Mouse (Mus musculus) CH12.LX (cell line): ENCODE results near the gene Wdr37. TPM values are rescaled to one million over a fixed set of nuclear protein-coding genes. Genes with fewer than 3 reads are reported as not detected.

ENCODE experiments used
- DNase-seq: peaks from one replicate; pipeline ENCODE4 v3.0.0-alpha.2; 2013; ENCODE audit errors: extremely low read depth
- H3K27ac ChIP-seq: 2 replicates; pipeline ENCODE4 v1.5.1; 2012; ENCODE audit warnings: low read depth, mild to moderate bottlenecking, control low read depth, moderate library complexity; ENCODE audit not compliant: insufficient read depth
- H3K27me3 ChIP-seq: replicated peaks from 2 replicates; pipeline ENCODE3; 2012; ENCODE audit warnings: inconsistent platforms
- H3K36me3 ChIP-seq, 2 experiments: replicated peaks in 1 of 2; 2 replicates each; pipeline versions ENCODE3 to v1.6.1; 2012; ENCODE audit warnings: inconsistent platforms in 1 of 2, low read length in 1 of 2, mild to moderate bottlenecking in 1 of 2, mixed read lengths in 1 of 2, moderate library complexity in 1 of 2; ENCODE audit not compliant: control insufficient read depth in 1 of 2, insufficient read depth in 1 of 2
- H3K4me1 ChIP-seq, 2 experiments: 2 replicates each; pipeline ENCODE4 v1.6.1; 2012; ENCODE audit warnings: inconsistent platforms in 1 of 2, moderate library complexity in 1 of 2; ENCODE audit not compliant: insufficient read depth in 2 of 2, control insufficient read depth in 1 of 2
- H3K4me2 ChIP-seq: 2 replicates; pipeline ENCODE4 v1.6.1; 2012; ENCODE audit warnings: low read depth, mild to moderate bottlenecking, control low read depth; ENCODE audit not compliant: poor library complexity, insufficient read depth, severe bottlenecking
- H3K4me3 ChIP-seq, 3 experiments: fragments of 150-350 bp in 1 of 3; sonication (generic) in 1 of 3; replicated peaks in 1 of 3; 2 replicates each; pipeline versions ENCODE3 to v1.5.1; 2011 to 2012; ENCODE audit warnings: low read depth in 2 of 3, low read length in 2 of 3, mild to moderate bottlenecking in 2 of 3, moderate library complexity in 2 of 3, control low read depth in 1 of 3, improper control_type of control experiment in 1 of 3, inconsistent platforms in 1 of 3, mixed read lengths in 1 of 3; ENCODE audit not compliant: poor library complexity in 1 of 3
- H3K79me2 ChIP-seq: replicated peaks from 2 replicates; pipeline ENCODE4 v1.6.1; 2012; ENCODE audit warnings: mild to moderate bottlenecking, moderate library complexity; ENCODE audit not compliant: control insufficient read depth, poor library complexity, insufficient read depth, severe bottlenecking; ENCODE audit errors: extremely low read depth
- H3K9ac ChIP-seq: 2 replicates; pipeline ENCODE4 v1.6.1; 2012; ENCODE audit warnings: low read depth, mild to moderate bottlenecking, control low read depth, moderate library complexity; ENCODE audit not compliant: insufficient read depth
- H3K9me3 ChIP-seq: replicated peaks from 2 replicates; pipeline ENCODE3; 2012; ENCODE audit warnings: low read length, inconsistent platforms, mixed read lengths
- CHD2 ChIP-seq: IDR thresholded peaks from 2 replicates; pipeline ENCODE4 v1.6.1; 2011; ENCODE audit warnings: low read length, improper control_type of control experiment
- CTCF ChIP-seq, 2 experiments: IDR thresholded peaks in 1 of 2; conservative IDR thresholded peaks in 1 of 2; 2 replicates each; pipeline ENCODE4 v1.5.1; 2011 to 2012; ENCODE audit warnings: low read depth in 2 of 2, low read length in 2 of 2, improper control_type of control experiment in 1 of 2, inconsistent platforms in 1 of 2, mild to moderate bottlenecking in 1 of 2, moderate library complexity in 1 of 2
- JUND ChIP-seq: conservative IDR thresholded peaks from 2 replicates; pipeline ENCODE4 v1.6.1; 2011; ENCODE audit warnings: low read depth, low read length, improper control_type of control experiment
- KAT2A ChIP-seq: IDR thresholded peaks from 2 replicates; pipeline ENCODE4 v1.6.1; 2012; ENCODE audit warnings: low read length, improper control_type of control experiment, inconsistent platforms; ENCODE audit not compliant: insufficient replicate concordance
- MAX ChIP-seq: IDR thresholded peaks from 2 replicates; pipeline ENCODE4 v1.6.1; 2011; ENCODE audit warnings: low read length, improper control_type of control experiment
- MEF2A ChIP-seq: IDR thresholded peaks from 2 replicates; pipeline ENCODE4 v1.6.1; 2014; ENCODE audit warnings: low read depth, mild to moderate bottlenecking, inconsistent platforms, low read length, improper control_type of control experiment, borderline replicate concordance
- MYC ChIP-seq: IDR thresholded peaks from 2 replicates; pipeline ENCODE4 v1.6.1; 2011; ENCODE audit warnings: low read depth, mild to moderate bottlenecking, improper control_type of control experiment, low read length
- POLR2A ChIP-seq: IDR thresholded peaks from 2 replicates; pipeline ENCODE4 v1.6.1; 2011; ENCODE audit warnings: low read depth, mild to moderate bottlenecking, improper control_type of control experiment, low read length
- RAD21 ChIP-seq: IDR thresholded peaks from 2 replicates; pipeline ENCODE4 v1.6.1; 2011; ENCODE audit warnings: low read depth, mild to moderate bottlenecking, low read length, improper control_type of control experiment, moderate library complexity
- SMC3 ChIP-seq: IDR thresholded peaks from 2 replicates; pipeline ENCODE4 v1.6.1; 2011; ENCODE audit warnings: low read depth, low read length, improper control_type of control experiment
- TBP ChIP-seq: conservative IDR thresholded peaks from 2 replicates; pipeline ENCODE4 v1.6.1; 2011; ENCODE audit warnings: low read depth, low read length, improper control_type of control experiment
- UBTF ChIP-seq: IDR thresholded peaks from 2 replicates; pipeline ENCODE4 v1.6.1; 2012; ENCODE audit warnings: low read depth, mild to moderate bottlenecking, inconsistent platforms, low read length, improper control_type of control experiment, moderate library complexity
- USF2 ChIP-seq: conservative IDR thresholded peaks from 2 replicates; pipeline ENCODE4 v1.6.1; 2011; ENCODE audit warnings: low read depth, low read length, improper control_type of control experiment
- dilution Hi-C: fragments of 300-500 bp; cut with MboI; formaldehyde crosslinking; loops from 2 replicates; pipeline ENCODE4 v1.14.3; 2020; ENCODE audit warnings: low sequenced_read_pairs; ENCODE audit not compliant: extremely low pct_unique_long_range_greater_than_20kb, extremely low pct_ligation_motif_present
- in situ Hi-C: fragments of 300-500 bp; cut with MboI; formaldehyde crosslinking; loops from 3 replicates; pipeline ENCODE4 v1.14.3; 2019; ENCODE audit warnings: low sequenced_read_pairs, low pct_ligation_motif_present, low pct_unique_long_range_greater_than_20kb, mixed read lengths
- polyA plus RNA-seq: library from polyadenylated mRNA; unstranded; fragments of >175 nt; gene quantifications from 2 replicates; pipeline ENCODE4 v1.2.1, GENCODE M21; 2012; ENCODE audit warnings: low read depth; ENCODE audit not compliant: insufficient read length
- total RNA-seq, 2 experiments: library from RNA; depleted of rRNA; stranded (reverse); fragments of 300-350 nt in 1 of 2; fragments of >200 nt in 1 of 2; gene quantifications; 2 replicates each; pipeline ENCODE4 v1.2.3; 2012 to 2014

Wdr37 gene
- total and polyA plus RNA-seq, 3 experiments: 11.8 to 24.2 (median 13.4) TPM

- no peak overlapping the region for H3K4me2 ChIP-seq
- H3K9me3 ChIP-seq: no peaks in the 10 kb centered on the region
- TF ChIP-seq SMC3 (no peak), MAX (no peak), MEF2A (no peak), RAD21 (no peak), CHD2 (no peak), TBP (no peak), JUND (no peak), MYC (no peak), POLR2A (no peak), KAT2A (no peak), UBTF (no peak)
- dilution Hi-C loops (no loop called here), in situ Hi-C loops (no loop called here)
- no peak overlapping the region for H3K27ac ChIP-seq
- peaks cover 63 to 92% of the 10 kb centered on the region in 2 experiments for H3K36me3 ChIP-seq
- peaks cover 6% of the 10 kb centered on the region; the same call in 1 of the 2 replicates for H3K79me2 ChIP-seq
- no peak for DNase-seq
- peaks cover 4 to 26% of the 10 kb centered on the region in 2 experiments; a peak in 3 of 4 replicates for H3K4me1 ChIP-seq
- no peak overlapping the region for H3K4me3 ChIP-seq
- H3K9ac ChIP-seq: no peak overlapping the region
- no peaks in the 10 kb centered on the region for H3K27me3 ChIP-seq
Measured at GRCm38 (mm10) chr13:8834573-8834972, 37.1 kb downstream of the Wdr37 start.

DNA sequence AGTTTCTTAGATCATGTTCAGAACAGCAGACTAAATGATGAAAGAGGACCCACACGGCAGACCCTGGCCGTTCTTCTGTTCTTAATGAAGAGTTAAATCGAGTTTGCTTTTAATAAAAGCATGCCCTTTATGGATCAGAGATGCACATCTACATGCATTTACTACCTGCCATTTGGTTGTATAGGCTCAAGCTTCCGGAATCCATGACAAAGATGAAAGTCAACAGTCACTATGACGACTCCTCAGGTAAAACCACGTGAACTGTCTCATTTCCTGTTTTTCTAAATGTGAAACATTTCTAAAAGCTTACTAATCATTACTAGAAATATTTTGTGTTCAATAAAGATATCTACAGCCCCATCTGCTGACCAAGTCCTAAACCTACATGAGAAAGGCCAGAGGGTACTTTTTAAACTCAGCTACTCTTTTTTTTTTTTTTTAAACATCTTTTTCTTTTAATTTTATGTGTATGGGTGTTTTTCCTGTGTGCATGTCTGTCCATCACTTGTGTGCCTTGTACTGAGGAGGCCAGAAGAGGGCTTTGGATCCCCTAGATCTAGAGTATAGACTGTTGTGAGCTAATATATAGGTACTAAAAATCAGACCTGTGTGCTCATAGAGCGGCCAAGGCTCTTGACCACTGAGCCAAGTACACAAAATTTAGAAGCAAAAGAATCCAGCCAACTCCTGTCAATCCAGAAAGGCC lies 40.0 kb downstream of the Wdr37 start:
- in situ Hi-C loops (no loop called here), dilution Hi-C loops (no loop called here)
- H3K9ac ChIP-seq: no peak overlapping the region
- no peak for DNase-seq
- no peaks in the 10 kb centered on the region for H3K27me3 ChIP-seq
- peaks cover 5% of the 10 kb centered on the region for H3K9me3 ChIP-seq
- H3K4me1 ChIP-seq: peaks cover 0 to 26% of the 10 kb centered on the region in 2 experiments; a peak in 3 of 4 replicates
- H3K4me3 ChIP-seq: no peak overlapping the region
- H3K27ac ChIP-seq: no peak overlapping the region
- TF ChIP-seq MEF2A (no peak), CTCF (conservative IDR thresholded peaks at IDR 0.05 in 1 of 2, IDR thresholded peaks at IDR 0.05 in 1 of 2; ENCODE audit: low read depth in 2 of 2, low read length in 2 of 2) (peak in 1 of 2 experiments; percentile 12; a peak in 1 of 4 replicates)
- peaks cover 2% of the 10 kb centered on the region; the same call in 1 of the 2 replicates for H3K79me2 ChIP-seq
- H3K36me3 ChIP-seq: peaks cover 57 to 96% of the 10 kb centered on the region in 2 experiments
- no peak overlapping the region for H3K4me2 ChIP-seq

DNA sequence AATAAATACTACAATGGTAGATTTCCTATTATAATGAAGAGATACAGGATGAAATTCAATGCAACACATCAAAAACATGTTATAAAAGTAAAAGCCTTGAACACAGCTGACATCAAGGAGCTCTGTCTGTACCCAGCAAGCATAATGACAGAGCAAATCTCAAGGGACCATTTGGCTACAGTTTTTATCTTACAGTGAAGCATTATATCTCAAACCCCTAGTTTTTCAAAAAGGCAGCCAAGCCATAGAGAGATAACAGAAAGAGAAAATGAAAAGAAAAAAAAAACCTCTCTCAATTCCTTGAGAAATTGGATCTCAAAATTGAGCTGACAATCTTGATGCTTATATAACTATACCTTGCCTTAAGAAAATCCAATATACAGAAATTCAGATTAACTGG lies 41.0 kb downstream of the Wdr37 start:
- in situ Hi-C loops (no loop called here), dilution Hi-C loops (no loop called here)
- H3K79me2 ChIP-seq: peaks cover 6% of the 10 kb centered on the region; the same call in 1 of the 2 replicates
- H3K4me3 ChIP-seq: no peak overlapping the region
- H3K4me2 ChIP-seq: no peak overlapping the region
- H3K27me3 ChIP-seq: no peaks in the 10 kb centered on the region
- H3K27ac ChIP-seq: no peak overlapping the region
- no peak for DNase-seq
- no peak overlapping the region for H3K9ac ChIP-seq
- peaks cover 0 to 28% of the 10 kb centered on the region in 2 experiments; a peak in 3 of 4 replicates for H3K4me1 ChIP-seq
- TF ChIP-seq MAX (no peak), USF2 (no peak)
- peaks cover 5% of the 10 kb centered on the region for H3K9me3 ChIP-seq
- H3K36me3 ChIP-seq: peaks cover 59 to 95% of the 10 kb centered on the region in 2 experiments
